Mouse (Mus musculus) left cerebral cortex, adult 8-10 months (tissue): ENCODE data around the gene Duox1. TPM values are rescaled to one million over a fixed set of nuclear protein-coding genes. Genes with fewer than 3 reads are reported as not detected.
"Not testable (repeated sequence)": the region's sequence is repeated elsewhere in the genome, so short reads cannot be mapped to it uniquely, and the experiment has no call there.

Experiments
- DNase-seq, 2 experiments: peaks; one replicate each; pipeline ENCODE4 v3.0.0; 2022; ENCODE audit warnings: low spot score in 2 of 2
- total RNA-seq, 4 experiments: library from RNA; stranded (reverse); gene quantifications; 2 replicates each; pipeline ENCODE4 v1.2.4; 2022

Gene Duox1
- total RNA-seq, 4 experiments from 2014 or later = 0.07 TPM; not detected in 3

- DNase-seq = no peak
Measured at GRCm38 (mm10) chr2:122311561-122311960, 3.9 kb upstream of the Duox1 start.

GRCm38 (mm10) chr2:122312722-122313417, 2.6 kb upstream of the Duox1 start:
- DNase-seq = peak in 1 of 2 experiments; percentile 45

- DNase-seq = no peak
Measured at GRCm38 (mm10) chr2:122313536-122313935, 1.9 kb upstream of the Duox1 start, which contains the start of gene Duoxa1. Gene Duoxa1, minus strand, starts transcription at chr2:122313730.

GRCm38 (mm10) chr2:122317384-122317783, 1.9 kb downstream of the Duox1 start:
- DNase-seq = no peak

- DNase-seq = no peak
Measured at GRCm38 (mm10) chr2:122323960-122324359, 8.5 kb downstream of the Duox1 start.

GRCm38 (mm10) chr2:122324586-122324985, 9.1 kb downstream of the Duox1 start:
- no peak for DNase-seq

- no peak for DNase-seq
Measured at GRCm38 (mm10) chr2:122325361-122325760, 9.9 kb downstream of the Duox1 start.

- DNase-seq = no peak
Measured at GRCm38 (mm10) chr2:122327986-122328385, 12.5 kb downstream of the Duox1 start.

- not testable (repeated sequence) for DNase-seq
Measured at GRCm38 (mm10) chr2:122330317-122330716, 14.8 kb downstream of the Duox1 start.

- no peak for DNase-seq
Measured at GRCm38 (mm10) chr2:122332222-122332621, 16.8 kb downstream of the Duox1 start.

GRCm38 (mm10) chr2:122334170-122334569, 18.7 kb downstream of the Duox1 start:
- no peak for DNase-seq

GRCm38 (mm10) chr2:122337291-122337690, 21.8 kb downstream of the Duox1 start:
- no peak for DNase-seq

- DNase-seq = no peak
Measured at GRCm38 (mm10) chr2:122345106-122345893, 29.8 kb downstream of the Duox1 start.

GRCm38 (mm10) chr2:122346164-122346563, 30.7 kb downstream of the Duox1 start:
- not testable (repeated sequence) for DNase-seq

- DNase-seq = no peak
Measured at GRCm38 (mm10) chr2:122347257-122347656, 31.8 kb downstream of the Duox1 start.

GRCm38 (mm10) chr2:122348531-122349131, 33.2 kb downstream of the Duox1 start:
- DNase-seq = peak; percentile 77 to 86

GRCm38 (mm10) chr2:122349136-122349785, 33.8 kb downstream of the Duox1 start:
- peak in 1 of 2 experiments; percentile 46 for DNase-seq

- DNase-seq = peak; percentile 52 to 79
Measured at GRCm38 (mm10) chr2:122351156-122351930, 35.9 kb downstream of the Duox1 start.

GRCm38 (mm10) chr2:122351931-122352329, 36.5 kb downstream of the Duox1 start:
- peak in 1 of 2 experiments; percentile 62 for DNase-seq

GRCm38 (mm10) chr2:122352992-122353391, 37.5 kb downstream of the Duox1 start:
- DNase-seq = no peak

GRCm38 (mm10) chr2:122353765-122354164, 38.3 kb downstream of the Duox1 start:
- no peak for DNase-seq
